Mouse (Mus musculus) hindbrain, embryonic 11.5 days (tissue): ENCODE results near the gene Ahnak. TPM values are rescaled to one million over a fixed set of nuclear protein-coding genes. Genes with fewer than 3 reads are reported as not detected.

Experiments used
- ATAC-seq: fragments of 200-750 bp; cut with Nextera tagmentation; 2 replicates; pipeline ENCODE4 v1.8.0; 2017; ENCODE audit warnings: mild to moderate bottlenecking, moderate TSS enrichment, moderate library complexity; ENCODE audit not compliant: low FRiP score
- DNase-seq: peaks from one replicate; pipeline ENCODE4 v3.0.0-alpha.2; 2015; ENCODE audit warnings: low spot score
- H3K27ac ChIP-seq: fragments of 300-500 bp; sonication (generic); 2 replicates; pipeline ENCODE4 v1.5.1; 2014; ENCODE audit warnings: mild to moderate bottlenecking, low read depth, low read length
- H3K27me3 ChIP-seq: fragments of 300-500 bp; sonication (generic); 2 replicates; pipeline ENCODE4 v1.6.1; 2014; ENCODE audit warnings: mild to moderate bottlenecking, low read length, moderate library complexity, mixed read lengths; ENCODE audit not compliant: control insufficient read depth, insufficient read depth
- H3K36me3 ChIP-seq: fragments of 300-500 bp; sonication (generic); 2 replicates; pipeline ENCODE4 v1.6.1; 2014; ENCODE audit warnings: mild to moderate bottlenecking, low read length, moderate library complexity, mixed read lengths; ENCODE audit not compliant: control insufficient read depth, insufficient read depth
- H3K4me1 ChIP-seq: fragments of 300-500 bp; sonication (generic); replicated peaks from 2 replicates; pipeline ENCODE4 v1.6.1; 2014; ENCODE audit warnings: low read length, mixed read lengths; ENCODE audit not compliant: control insufficient read depth, insufficient read depth
- H3K4me2 ChIP-seq: fragments of 300-500 bp; sonication (generic); replicated peaks from 2 replicates; pipeline ENCODE4 v1.6.1; 2014; ENCODE audit warnings: mild to moderate bottlenecking, low read depth, low read length
- H3K4me3 ChIP-seq: fragments of 300-500 bp; sonication (generic); 2 replicates; pipeline ENCODE4 v1.5.1; 2014; ENCODE audit warnings: low read depth, low read length
- H3K9ac ChIP-seq: fragments of 300-500 bp; sonication (generic); 2 replicates; pipeline ENCODE4 v1.6.1; 2014; ENCODE audit warnings: low read depth, low read length
- H3K9me3 ChIP-seq: fragments of 300-500 bp; sonication (generic); 2 replicates; pipeline ENCODE4 v1.6.1; 2016; ENCODE audit warnings: low read length; ENCODE audit not compliant: control insufficient read depth
- WGBS: fragments of 180-500 bp; shearing (Covaris S2); extraction: QIAGEN DNeasy Blood & Tissue Kit; methylation state at CpG from one replicate; pipeline ENCODE4 v1.1.7; 2014; 5-methylcytosine and 5-hydroxymethylcytosine counted together
- polyA plus RNA-seq: library from polyadenylated mRNA; unstranded; fragments of >200 nt; fragmentation: Nextera tagmentation; extraction: Ambion mirVana; gene quantifications from 2 replicates; pipeline ENCODE4 v1.2.1, GENCODE M21; 2014

The Ahnak gene
- polyA plus RNA-seq, 1 experiment from 2014 or later, result 14.1 TPM

DNA sequence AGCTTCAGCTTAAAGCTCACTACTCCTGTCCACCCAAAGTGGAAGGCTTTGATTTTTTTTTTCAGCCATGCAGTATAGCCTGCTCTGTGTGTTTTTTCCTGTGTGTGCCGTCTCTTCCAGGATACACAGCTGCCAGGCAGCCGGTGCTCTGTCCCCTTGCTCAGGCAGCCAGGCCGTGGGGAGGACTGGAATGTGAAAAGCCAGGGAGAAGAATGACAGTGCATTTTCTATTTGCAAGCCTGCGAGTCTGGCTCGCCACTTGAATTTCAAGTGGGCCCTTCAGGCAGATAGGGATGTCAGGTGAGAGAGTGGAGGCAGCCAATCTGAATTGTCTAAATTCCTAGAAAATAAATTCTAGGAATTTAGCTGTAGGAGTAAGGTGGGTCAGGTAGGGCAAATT lies 38.7 kb downstream of the Ahnak start:
- no peak for ATAC-seq

DNA sequence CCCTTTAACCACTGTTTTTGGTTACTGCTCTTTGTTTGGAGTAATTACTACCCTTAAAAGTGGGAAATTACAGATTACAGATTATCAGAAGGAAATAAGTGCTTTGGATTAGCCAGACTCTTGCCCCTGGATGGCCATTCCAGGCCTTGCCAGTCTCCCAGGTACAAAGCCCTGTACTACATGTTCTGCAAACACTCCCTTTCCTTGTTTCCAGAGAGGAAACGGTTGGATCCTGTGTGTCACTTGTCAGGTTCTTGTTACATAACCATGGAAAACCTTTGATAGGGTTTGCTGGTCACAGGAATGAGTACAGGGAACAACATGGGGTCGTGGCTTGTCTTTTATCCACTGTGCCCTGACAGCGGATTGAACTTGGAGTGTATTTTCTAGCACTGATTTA lies 39.3 kb downstream of the Ahnak start:
- Histone ChIP-seq H3K4me3 (no peak overlapping the region), H3K27ac (no peak overlapping the region), H3K9ac (no peak overlapping the region), H3K4me2 (no peak overlapping the region), H3K4me1 (no peaks in the 10 kb centered on the region), H3K36me3 (no peaks in the 10 kb centered on the region), H3K27me3 (no peaks in the 10 kb centered on the region), H3K9me3 (no peaks in the 10 kb centered on the region)
- WGBS, result 72% methylated on average over 3 of the region's 3 CpGs
- ATAC-seq, result no peak
- DNase-seq, result no peak

More for the DNA sequence above, 38.7 kb downstream of the Ahnak start:
- no peaks in the 10 kb centered on the region for H3K4me1 ChIP-seq
- H3K27ac ChIP-seq, result no peak overlapping the region
- H3K9ac ChIP-seq, result no peak overlapping the region
- no peaks in the 10 kb centered on the region for H3K36me3 ChIP-seq
- no peak overlapping the region for H3K4me2 ChIP-seq
- H3K27me3 ChIP-seq, result no peaks in the 10 kb centered on the region
- 27% methylated on average over 5 of the region's 5 CpGs for WGBS
- H3K4me3 ChIP-seq, result no peak overlapping the region
- peak; percentile 14 for DNase-seq
- H3K9me3 ChIP-seq, result no peaks in the 10 kb centered on the region

DNA sequence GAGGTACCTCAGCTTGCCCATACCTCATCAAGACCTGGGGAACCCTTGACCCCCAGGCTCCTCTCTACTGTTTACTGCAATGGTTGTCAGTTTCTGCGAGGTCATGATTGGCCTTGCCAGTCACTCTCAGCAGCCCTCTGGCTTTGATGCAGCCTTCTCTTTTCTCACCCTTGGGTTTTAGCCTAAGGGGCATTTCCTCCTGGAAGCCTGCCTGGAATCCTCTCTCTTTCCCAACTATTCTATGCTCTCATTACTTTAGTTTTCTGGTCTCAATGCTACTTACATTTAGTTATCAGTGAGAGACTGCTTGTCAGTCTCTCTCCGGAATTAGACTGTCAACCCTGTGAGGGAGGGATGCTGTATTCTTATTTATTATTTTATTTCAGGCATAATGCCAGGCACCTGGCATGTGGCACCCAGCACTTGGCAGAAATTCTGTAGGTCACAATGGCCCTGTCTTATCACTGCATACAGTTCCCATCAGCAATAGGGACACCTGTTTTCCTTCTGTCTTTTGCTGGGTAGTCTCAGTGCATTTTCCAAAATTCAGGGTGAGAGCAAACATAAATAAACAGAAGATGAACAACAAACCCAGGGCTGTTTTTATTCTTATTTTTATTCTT lies 40.7 kb downstream of the Ahnak start:
- Histone ChIP-seq H3K9me3 (no peaks in the 10 kb centered on the region), H3K4me1 (no peaks in the 10 kb centered on the region), H3K27ac (no peak overlapping the region), H3K4me2 (no peak overlapping the region), H3K9ac (no peak overlapping the region), H3K4me3 (no peak overlapping the region), H3K27me3 (no peaks in the 10 kb centered on the region), H3K36me3 (no peaks in the 10 kb centered on the region)
- 84% methylated on average over 2 of the region's 2 CpGs for WGBS
- ATAC-seq (no peak), DNase-seq (no peak)

DNA sequence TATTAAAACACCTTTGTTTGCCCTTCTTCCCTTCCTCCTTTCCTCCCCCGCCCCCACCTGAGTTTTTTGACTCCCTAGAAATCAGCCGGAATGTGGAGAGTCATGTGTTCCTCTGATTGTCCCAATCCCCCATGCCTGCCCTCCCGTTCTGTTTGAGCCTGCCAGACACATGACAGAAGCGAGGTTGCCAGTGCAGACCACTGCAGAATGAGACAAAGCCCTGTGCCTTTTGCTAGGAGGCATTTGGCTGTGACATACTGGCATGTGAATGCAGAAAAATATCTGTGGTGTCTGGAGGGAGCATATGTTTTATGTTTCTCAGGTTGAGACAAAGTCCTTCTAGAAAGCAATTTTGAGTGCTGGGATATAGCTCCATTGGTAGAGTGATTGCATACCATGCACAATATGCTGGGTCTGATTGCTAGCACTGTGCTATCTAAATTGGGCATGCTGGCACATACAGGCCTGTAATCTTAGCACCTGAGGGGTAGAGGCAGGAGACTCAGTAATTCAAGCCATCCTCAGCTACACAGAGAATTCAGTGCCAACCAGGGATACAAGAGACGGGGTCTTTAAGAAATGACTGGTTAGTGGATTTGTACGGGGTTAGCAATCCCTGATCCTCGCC lies 43.5 kb downstream of the Ahnak start:
- WGBS, result 74% methylated on average over 7 of the region's 7 CpGs
- no peak for DNase-seq
- H3K27me3 ChIP-seq, result no peaks in the 10 kb centered on the region

DNA sequence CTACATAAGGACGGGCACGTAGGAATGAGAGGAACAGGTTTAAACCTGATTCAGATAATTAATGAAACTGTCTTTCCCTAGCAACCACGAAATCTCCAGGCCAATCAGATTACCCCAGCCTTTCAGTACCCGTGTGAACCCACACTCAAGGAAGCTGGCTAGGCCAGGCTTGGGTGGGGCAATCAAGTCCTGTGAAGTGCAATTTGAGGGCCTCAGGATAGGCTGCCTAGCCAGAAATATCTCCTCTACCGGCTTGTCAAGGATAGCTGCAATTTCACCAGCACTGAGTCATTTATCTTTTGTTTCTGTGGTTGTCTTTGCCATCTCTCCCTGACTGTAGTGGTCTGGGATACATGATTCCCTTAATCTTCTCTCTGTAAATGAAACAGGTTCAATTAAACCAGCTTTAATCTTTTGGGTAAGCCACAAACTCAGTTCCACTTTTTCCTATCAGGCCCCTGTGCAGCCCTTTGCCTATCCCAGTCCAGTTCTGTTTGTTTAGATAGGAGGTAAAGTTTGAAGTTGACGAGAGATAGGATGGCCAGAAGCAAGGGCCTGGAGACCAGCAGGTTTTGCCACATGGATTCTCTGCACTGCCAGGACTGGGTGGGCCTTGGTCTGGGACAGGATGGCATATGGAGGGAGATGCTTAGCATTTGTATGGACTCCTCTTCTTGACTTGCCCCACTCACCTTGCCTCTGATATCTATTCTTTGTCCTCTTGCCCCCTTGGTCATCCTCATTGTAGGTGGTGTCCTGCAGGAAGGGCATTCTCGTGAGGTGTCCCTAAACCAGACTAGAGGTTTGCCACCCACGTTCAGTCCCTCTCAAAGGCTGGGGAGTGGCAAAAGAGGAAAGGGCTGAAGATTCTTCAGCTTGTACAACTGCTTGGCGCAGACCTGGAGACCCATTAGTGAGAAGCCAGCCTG lies 44.6 kb downstream of the Ahnak start:
- H3K4me3 ChIP-seq, result no peak overlapping the region
- H3K4me1 ChIP-seq, result no peaks in the 10 kb centered on the region
- ATAC-seq, result no peak
- no peaks in the 10 kb centered on the region for H3K9me3 ChIP-seq
- H3K4me2 ChIP-seq, result no peak overlapping the region
- no peaks in the 10 kb centered on the region for H3K27me3 ChIP-seq
- 72% methylated on average over 9 of the region's 9 CpGs for WGBS
- H3K36me3 ChIP-seq, result no peaks in the 10 kb centered on the region
- DNase-seq, result no peak
- no peak overlapping the region for H3K27ac ChIP-seq
- no peak overlapping the region for H3K9ac ChIP-seq

More for the DNA sequence above, 43.5 kb downstream of the Ahnak start:
- H3K27ac ChIP-seq, result no peak overlapping the region
- no peak overlapping the region for H3K9ac ChIP-seq
- H3K4me1 ChIP-seq, result no peaks in the 10 kb centered on the region
- no peak for ATAC-seq
- H3K36me3 ChIP-seq, result no peaks in the 10 kb centered on the region
- H3K9me3 ChIP-seq, result no peaks in the 10 kb centered on the region
- H3K4me3 ChIP-seq, result no peak overlapping the region
- no peak overlapping the region for H3K4me2 ChIP-seq

DNA sequence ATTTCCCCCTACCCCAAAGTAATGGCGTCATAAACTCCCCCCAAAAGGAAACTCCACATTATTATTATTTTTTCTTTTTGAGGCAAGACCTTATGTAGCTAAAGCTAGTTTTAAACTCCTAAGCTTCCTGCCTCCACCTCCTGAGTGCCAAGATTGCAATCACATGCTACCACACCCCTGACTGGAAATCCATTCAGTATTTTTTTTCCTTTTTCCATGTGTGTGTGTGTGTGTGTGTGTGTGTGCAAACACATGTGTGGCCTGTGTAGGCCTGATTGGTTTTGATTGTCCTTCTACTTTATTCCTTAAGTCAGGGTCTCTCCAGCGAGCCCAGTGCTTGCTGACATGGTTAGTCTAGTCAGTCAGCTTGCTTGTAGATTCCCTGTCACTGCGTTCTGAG lies 45.4 kb downstream of the Ahnak start:
- Histone ChIP-seq H3K9ac (no peak overlapping the region), H3K4me3 (no peak overlapping the region), H3K27me3 (no peaks in the 10 kb centered on the region), H3K27ac (no peak overlapping the region), H3K4me1 (no peaks in the 10 kb centered on the region), H3K4me2 (no peak overlapping the region), H3K9me3 (no peaks in the 10 kb centered on the region), H3K36me3 (no peaks in the 10 kb centered on the region)
- DNase-seq (no peak), ATAC-seq (no peak)
- 92% methylated on average over 3 of the region's 3 CpGs for WGBS

DNA sequence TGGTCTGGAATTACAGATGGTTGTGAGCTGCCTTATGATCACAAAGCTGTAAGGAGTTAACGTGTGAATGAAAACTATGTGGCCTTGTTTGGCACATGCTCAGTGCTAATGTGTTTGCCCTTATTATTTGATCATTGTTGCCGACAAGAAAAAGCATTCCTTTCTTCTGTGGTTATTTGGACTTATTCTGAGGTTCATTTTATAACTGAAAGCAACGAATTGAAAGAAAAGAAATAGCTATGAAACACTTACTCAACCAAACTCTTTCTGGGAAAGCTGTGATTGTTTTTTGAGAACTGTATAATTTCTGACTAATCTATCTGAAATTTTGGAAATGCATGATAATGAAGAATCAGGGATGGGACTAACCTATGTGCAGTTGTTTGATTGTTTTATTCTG lies 46.0 kb downstream of the Ahnak start:
- Histone ChIP-seq H3K4me1 (no peaks in the 10 kb centered on the region), H3K27ac (no peak overlapping the region), H3K9ac (no peak overlapping the region), H3K27me3 (no peaks in the 10 kb centered on the region), H3K36me3 (no peaks in the 10 kb centered on the region), H3K9me3 (no peaks in the 10 kb centered on the region), H3K4me3 (no peak overlapping the region), H3K4me2 (no peak overlapping the region)
- WGBS, result 77% methylated on average over 3 of the region's 3 CpGs
- ATAC-seq, result no peak
- no peak for DNase-seq

DNA sequence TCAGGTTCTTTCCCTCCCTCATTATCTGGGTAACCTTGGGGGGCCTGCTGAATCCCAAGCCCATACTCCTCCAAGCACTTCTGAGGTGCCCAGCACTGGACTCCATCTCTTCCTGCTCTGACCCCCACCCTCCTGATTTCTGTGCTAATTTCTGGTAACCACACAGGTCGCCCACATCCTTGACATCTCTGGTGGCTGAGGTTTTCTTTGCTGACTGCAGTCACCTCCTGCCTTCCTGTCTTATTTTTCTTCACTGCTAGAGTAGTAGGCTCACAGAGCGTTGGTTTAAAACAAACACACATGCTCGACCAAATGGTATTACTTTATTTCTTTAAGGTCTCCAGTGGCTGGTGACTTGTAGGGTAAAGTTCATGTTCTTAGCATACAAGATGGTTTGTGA lies 49.1 kb downstream of the Ahnak start:
- H3K4me3 ChIP-seq, result no peak overlapping the region
- no peaks in the 10 kb centered on the region for H3K36me3 ChIP-seq
- H3K27ac ChIP-seq, result no peak overlapping the region
- ATAC-seq, result no peak
- no peak for DNase-seq
- 54% methylated on average over 3 of the region's 3 CpGs for WGBS
- H3K4me1 ChIP-seq, result no peaks in the 10 kb centered on the region
- no peak overlapping the region for H3K9ac ChIP-seq
- H3K27me3 ChIP-seq, result no peaks in the 10 kb centered on the region
- no peak overlapping the region for H3K4me2 ChIP-seq
- H3K9me3 ChIP-seq, result no peaks in the 10 kb centered on the region
